Mouse (Mus musculus): Measurements from ENCODE around the gene 9330182L06Rik.

- TF ChIP-seq POLR2A (IDR thresholded peaks at IDR 0.05; ENCODE audit: extremely low read depth, insufficient read depth, low read length): no peak
- no peak for TF ChIP-seq CTCF (IDR thresholded peaks at IDR 0.05; ENCODE audit: low read depth, low read length)
Observed at GRCm38 (mm10) chr5:9453298-9453697, 187.4 kb downstream of the 9330182L06Rik start.

Data from liver, adult 2 months (tissue).